Mouse (Mus musculus) liver, adult (tissue): ENCODE data around the gene Bhmt2.

ENCODE experiments used
- GATA4 ChIP-seq: IDR thresholded peaks from 2 replicates; pipeline ENCODE4 v1.6.1; 2014; ENCODE audit warnings: mild to moderate bottlenecking, low read length; ENCODE audit not compliant: insufficient replicate concordance

The Bhmt2 gene

DNA sequence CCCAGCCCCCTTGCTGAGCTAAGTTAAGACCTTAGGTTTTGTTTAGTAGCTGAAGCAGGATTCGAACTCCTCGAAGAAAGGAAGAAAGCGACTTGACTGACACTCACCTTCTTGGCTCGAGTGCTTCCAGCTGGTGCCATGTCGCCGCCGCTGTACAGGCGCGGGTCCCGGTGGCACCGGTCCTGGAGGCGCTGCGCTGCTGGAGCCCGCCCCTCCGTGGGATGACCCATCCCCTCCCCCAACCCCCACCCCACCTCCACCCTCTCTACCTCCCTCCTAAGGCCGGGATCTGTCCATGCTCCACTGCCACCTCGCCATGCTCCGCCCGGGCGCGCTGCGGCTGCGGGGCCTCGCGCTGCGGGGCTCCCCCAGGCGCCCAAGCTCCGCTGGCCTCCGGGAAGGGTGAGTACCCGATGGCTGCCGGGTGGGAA lies at the start of gene Bhmt2, which contains the start of gene Dmgdh:
Gene Bhmt2, minus strand, starts transcription at position 172 of the 431 bp plus-strand sequence.
Gene Dmgdh, plus strand, starts transcription at position 303 of the 431 bp plus-strand sequence.
- no peak for TF ChIP-seq GATA4

DNA sequence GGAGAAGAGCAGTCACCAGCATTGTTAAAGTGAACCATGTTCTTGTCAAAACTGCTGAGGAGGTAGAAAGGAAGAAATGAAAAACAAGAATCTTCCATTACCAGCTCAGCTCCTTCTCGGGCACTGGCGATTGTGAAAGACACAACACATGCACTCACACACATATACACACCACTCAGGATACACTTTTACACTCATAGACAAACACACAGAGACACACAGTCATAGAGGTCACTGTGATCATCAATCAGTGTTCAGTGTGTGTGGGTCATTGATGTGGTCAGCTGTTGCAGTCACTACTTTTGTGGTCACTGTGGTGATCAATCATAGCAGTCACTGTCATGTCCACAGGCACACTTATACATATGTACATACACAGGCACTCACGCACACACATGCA lies 49.4 kb upstream of the Bhmt2 start:
- no peak for TF ChIP-seq GATA4

DNA sequence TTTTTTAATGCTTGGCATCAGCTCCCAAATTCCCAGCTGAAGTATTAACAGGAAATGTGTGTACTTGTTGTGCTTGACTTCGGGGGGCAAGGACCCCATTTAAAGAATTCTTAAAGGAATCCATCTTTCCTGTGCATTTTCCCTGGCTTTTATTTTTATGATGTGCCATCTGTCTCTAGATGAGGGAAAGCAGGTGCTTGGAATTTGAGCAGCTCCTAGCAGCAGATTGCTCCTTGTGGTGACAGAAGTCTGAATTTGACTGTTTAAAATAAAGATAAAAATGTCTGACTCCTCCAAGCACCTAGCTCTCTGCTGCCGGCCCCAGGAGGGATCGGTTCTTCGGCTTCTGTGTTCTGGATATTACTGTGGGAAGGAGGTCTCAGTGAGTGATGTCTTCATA lies 47.8 kb upstream of the Bhmt2 start:
- no peak for TF ChIP-seq GATA4

DNA sequence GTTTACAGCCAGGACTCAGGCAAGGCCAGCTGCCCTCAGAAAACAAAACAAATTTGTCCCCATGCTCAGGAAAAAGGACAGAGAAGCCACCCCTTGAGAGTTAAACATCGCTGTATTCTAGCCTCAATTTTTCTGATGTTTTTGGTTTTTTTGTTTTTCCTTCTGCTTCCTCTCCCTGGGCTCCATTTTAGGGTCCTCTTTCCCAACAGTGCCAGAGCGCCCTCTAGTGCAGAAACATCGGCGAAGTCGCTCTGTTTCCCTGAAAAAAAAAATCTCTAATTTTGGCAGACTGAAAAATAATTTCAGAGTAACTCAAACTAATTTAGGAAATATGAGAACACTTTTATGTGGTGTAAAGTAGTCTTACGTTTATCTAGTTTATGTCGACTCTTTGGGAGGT lies 44.8 kb upstream of the Bhmt2 start:
- no peak for TF ChIP-seq GATA4

GRCm38 (mm10) chr13:93717113-93717512 lies 43.0 kb upstream of the Bhmt2 start:
- TF ChIP-seq GATA4, result no peak

DNA sequence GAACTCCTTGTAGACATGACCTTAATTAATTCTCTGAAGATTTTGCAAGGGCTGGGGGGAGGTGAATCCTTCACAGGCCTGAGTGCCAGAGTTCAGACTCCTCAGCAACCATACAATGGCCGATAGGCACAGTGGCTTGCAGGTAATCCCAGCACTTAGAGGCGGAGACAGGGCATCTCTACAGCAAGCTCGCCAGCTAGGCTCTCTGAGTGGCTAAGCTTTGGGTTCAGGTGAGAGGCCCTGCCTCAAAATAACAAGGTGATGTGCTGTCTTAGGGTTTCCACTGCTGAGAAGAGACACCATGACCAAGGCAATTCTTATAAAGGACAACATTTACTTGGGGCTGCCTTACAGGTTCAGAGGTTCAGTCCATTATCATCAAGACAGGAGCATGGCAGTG lies 39.7 kb upstream of the Bhmt2 start:
- TF ChIP-seq GATA4, result no peak

GRCm38 (mm10) chr13:93712362-93712761 lies 38.3 kb upstream of the Bhmt2 start:
- TF ChIP-seq GATA4, result no peak

DNA sequence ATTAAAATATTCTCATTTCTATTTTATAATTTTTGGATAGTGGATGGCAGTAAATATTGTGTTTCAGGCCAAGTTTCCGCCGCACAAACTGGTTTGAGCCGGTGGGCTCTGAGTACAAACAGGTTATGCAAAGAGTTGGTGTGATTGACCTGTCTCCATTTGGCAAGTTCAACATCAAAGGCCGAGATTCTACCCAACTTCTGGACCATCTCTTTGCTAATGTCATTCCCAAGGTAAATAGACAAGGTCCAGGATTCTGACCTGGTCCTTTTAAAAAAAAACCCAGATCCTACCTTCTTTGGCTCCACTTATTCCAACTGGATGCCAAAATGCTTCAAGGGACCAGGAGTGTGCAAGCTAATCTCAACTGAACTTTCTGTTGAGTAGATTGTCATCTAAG lies 37.1 kb upstream of the Bhmt2 start:
- no peak for TF ChIP-seq GATA4

DNA sequence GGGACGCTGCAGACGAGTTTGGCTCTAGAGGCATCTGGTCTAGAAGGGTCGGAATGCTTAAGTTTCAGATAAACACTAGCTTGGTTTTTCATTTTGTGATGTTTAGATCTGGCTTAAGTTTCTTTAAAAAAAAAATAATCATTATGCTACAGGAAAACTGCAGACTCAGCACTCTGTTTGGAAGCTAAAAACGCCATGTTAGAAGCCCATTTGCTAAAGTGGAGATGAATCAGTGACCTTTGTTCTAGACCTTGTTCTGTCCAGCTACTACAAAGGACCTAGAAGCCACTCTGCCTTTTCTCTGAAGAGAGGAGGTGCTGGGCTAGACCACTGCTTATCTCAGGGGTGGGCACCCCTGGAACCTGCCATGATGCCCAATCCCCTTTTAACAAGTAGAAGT lies 36.2 kb upstream of the Bhmt2 start:
- no peak for TF ChIP-seq GATA4

- no peak for TF ChIP-seq GATA4
Observed at GRCm38 (mm10) chr13:93707271-93707670, 33.2 kb upstream of the Bhmt2 start.

- TF ChIP-seq GATA4, result no peak
Observed at GRCm38 (mm10) chr13:93705697-93706096, 31.6 kb upstream of the Bhmt2 start.

- TF ChIP-seq GATA4, result no peak
Observed at GRCm38 (mm10) chr13:93698866-93699265, 24.8 kb upstream of the Bhmt2 start.

DNA sequence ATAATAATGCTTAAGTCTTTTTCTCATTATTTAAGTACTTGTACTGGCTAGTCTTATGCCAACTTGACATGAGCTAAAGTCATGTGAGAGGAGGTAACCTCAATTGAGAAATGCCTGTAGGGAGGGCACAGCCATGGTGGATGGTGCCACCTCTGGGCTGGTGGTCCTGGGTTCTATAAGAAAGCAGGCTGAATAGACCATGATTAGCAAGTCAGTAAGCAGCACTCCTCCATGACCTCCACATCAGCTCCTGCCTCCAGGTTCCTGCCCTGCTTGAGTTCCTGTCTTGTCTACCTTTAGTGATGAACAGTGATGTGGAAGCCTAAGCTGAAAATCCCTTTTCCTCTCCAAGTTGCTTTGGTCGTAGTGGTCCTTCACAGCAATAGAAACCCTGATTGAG lies 16.7 kb upstream of the Bhmt2 start:
- no peak for TF ChIP-seq GATA4

DNA sequence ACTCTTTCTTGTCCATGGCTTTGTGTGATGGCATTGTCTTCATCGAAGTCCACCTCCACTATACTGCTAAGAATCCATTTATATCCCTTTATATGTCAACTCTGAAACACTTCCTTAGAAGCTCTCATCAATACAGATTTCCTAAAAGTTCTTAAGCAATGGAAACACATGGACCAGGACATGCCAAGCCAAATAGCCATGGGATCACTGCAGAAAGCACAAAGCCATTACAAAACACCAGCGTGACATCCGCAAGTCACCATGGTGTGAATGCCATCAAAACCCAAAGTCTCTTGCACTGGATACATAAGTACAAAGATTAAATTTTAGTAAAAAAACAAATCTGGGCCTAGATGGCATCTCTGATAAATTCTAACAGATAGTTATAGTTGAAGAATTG lies 15.5 kb upstream of the Bhmt2 start:
- no peak for TF ChIP-seq GATA4

- TF ChIP-seq GATA4, result no peak
Observed at GRCm38 (mm10) chr13:93687321-93687720, 13.2 kb upstream of the Bhmt2 start.

- TF ChIP-seq GATA4, result no peak
Observed at GRCm38 (mm10) chr13:93685226-93685625, 11.1 kb upstream of the Bhmt2 start.

DNA sequence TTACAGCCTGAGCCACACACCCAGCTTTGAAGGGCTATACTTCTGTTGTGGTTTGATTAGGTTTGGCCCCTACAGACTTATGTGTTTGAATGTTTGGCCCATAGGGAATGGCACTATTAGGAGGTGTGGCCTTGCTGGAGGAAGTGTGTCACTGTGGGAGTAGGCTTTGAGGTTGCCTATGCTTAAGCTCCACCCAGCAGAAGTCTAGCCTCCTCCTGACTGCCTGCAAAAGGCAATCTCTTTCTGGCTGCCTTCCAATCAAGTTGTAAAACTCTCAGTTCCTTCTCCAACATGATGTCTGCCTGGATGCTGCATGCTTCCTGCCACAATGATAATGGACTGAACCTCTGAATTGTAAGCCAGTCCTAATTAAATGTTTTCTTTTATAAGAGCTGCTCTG lies 9.2 kb upstream of the Bhmt2 start:
- TF ChIP-seq GATA4, result no peak

DNA sequence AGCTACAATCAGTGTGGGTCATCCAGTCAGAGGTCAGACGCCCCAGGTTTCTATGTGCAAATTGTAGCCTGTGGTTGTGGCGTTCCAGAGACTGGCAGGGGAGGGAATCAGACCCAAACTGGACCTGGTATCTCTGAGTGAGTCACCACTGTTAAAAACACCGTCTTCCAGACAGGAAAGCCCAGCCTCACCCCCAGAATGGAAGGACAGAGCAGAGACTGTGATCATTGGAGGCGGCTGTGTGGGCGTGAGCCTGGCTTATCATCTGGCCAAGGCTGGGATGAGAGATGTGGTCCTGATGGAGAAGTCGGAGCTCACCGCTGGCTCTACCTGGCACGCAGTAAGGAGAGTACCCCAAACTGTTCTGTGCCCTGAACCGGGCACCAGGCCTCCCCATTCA lies 2.8 kb upstream of the Bhmt2 start:
- TF ChIP-seq GATA4, result no peak
